Mouse (Mus musculus): Measurements from ENCODE around the gene Sdad1.

GRCm38 (mm10) chr5:92318119-92318518, 7.8 kb upstream of the Sdad1 start:
- TF ChIP-seq NELFE (IDR thresholded peaks at IDR 0.05; ENCODE audit: low read depth, low read length) (0 out of 2 replicates have a peak, but pooled peaks have one; percentile 20), POLR2A (IDR thresholded peaks at IDR 0.05; ENCODE audit: low read depth, low read length) (no peak)

Measured in CH12.LX (cell line).